Mouse (Mus musculus) megakaryocyte, embryonic 14.5 days (primary cell): ENCODE results near the gene Olfr631.

Source experiments
- FLI1 ChIP-seq: IDR thresholded peaks from 2 replicates; pipeline ENCODE4 v1.6.1; 2012; ENCODE audit warnings: low read length, inconsistent platforms, mixed read lengths
- GATA1 ChIP-seq: IDR thresholded peaks from 3 replicates; pipeline ENCODE4 v1.6.1; 2012; ENCODE audit warnings: mixed read lengths, low read length, inconsistent platforms, borderline replicate concordance

- no peak for TF ChIP-seq GATA1
- no peak for TF ChIP-seq FLI1
These were observed 43.2 kb downstream of the Olfr631 start for GRCm38 (mm10) chr7:103971782-103972181.
